8 mouse cellular contexts compared by ENCODE assay signal in genomic region chr15:8568286-8568644, GRCm38 (mm10). TPM values are rescaled to one million over a fixed set of nuclear protein-coding genes. Genes with fewer than 3 reads are reported as not detected.
A peak's percentile ranks its signal among the peaks of the same experiment; 100 is the strongest.
DNase-seq lines count a peak whose midpoint lies in the region.

No protein-coding gene starts in this region.

- peak; percentile 11 for DNase-seq in cerebellum, adult 9-11 months
- DNase-seq in cerebellum, postnatal 14 days: no peak
- peak; percentile 13 to 32 for DNase-seq in spleen, postnatal 36 days (ENCODE audit: low spot score in 2 of 2)
- DNase-seq in spleen, adult 12 weeks (ENCODE audit: low spot score): no peak
- DNase-seq in kidney, postnatal 36 days: peak; percentile 1 to 5
- peak; percentile 76 for DNase-seq in naive thymus-derived CD4-positive, alpha-beta T cell, adult 2 months (ENCODE audit: low read depth)
- DNase-seq in layer of hippocampus, adult 8-10 months (ENCODE audit: low spot score in 2 of 2): no peak
- no peak for DNase-seq in adrenal gland, postnatal 36 days

RNA-seq across cellular contexts. Expression of gene Gm2310, which starts 48.5 kb away (rescaled TPM):
- not detected for total RNA-seq in layer of hippocampus, adult 8-10 months (2022)
- total RNA-seq in adrenal gland, postnatal 36 days (2021): not detected

Comparison
In these comparisons a context has a peak if more than half of its experiments do, and no peak if none do; other contexts are left out.
1. DNase-seq: peak in cerebellum, adult 9-11 months (single experiment), spleen, postnatal 36 days (2 of 2), kidney, postnatal 36 days (2 of 2) and naive thymus-derived CD4-positive, alpha-beta T cell, adult 2 months (single experiment); none in cerebellum, postnatal 14 days (0 of 2), spleen, adult 12 weeks (single experiment), layer of hippocampus, adult 8-10 months (0 of 2) and adrenal gland, postnatal 36 days (0 of 2).